Mouse (Mus musculus) bone marrow macrophage, adult 2 months (primary cell): Measurements from ENCODE around the gene Gm10974.

Source experiments
- CTCF ChIP-seq: IDR thresholded peaks from 2 replicates; pipeline ENCODE4 v1.5.1; 2012; ENCODE audit warnings: low read depth, mild to moderate bottlenecking, low read length, moderate library complexity
- POLR2A ChIP-seq: IDR thresholded peaks from 2 replicates; pipeline ENCODE4 v1.6.1; 2012; ENCODE audit warnings: mild to moderate bottlenecking, low read depth, low read length, borderline replicate concordance

- TF ChIP-seq CTCF (no peak), POLR2A (no peak)
Measured at GRCm38 (mm10) chr7:66365904-66366303, at the start of gene Gm10974.
